Mouse (Mus musculus) liver, postnatal 0 days (tissue): Measurements from ENCODE around the gene Mad2l1bp. TPM values are rescaled to one million over a fixed set of nuclear protein-coding genes. Genes with fewer than 3 reads are reported as not detected.
A peak's percentile ranks its signal among the peaks of the same experiment; 100 is the strongest.

Source experiments
- ATAC-seq: fragments of 200-750 bp; cut with Nextera tagmentation; 2 replicates; pipeline ENCODE4 v1.8.0; 2017; ENCODE audit warnings: mild to moderate bottlenecking, moderate library complexity
- DNase-seq: peaks from one replicate; pipeline ENCODE4 v3.0.0-alpha.2; 2016
- H3K27ac ChIP-seq: fragments of 300-500 bp; sonication (generic); 2 replicates; pipeline ENCODE4 v1.5.1; 2014; ENCODE audit warnings: antibody characterized with exemption, moderate library complexity, mild to moderate bottlenecking, low read depth
- H3K27me3 ChIP-seq: fragments of 300-500 bp; sonication (generic); 2 replicates; pipeline ENCODE4 v1.6.1; 2014; ENCODE audit warnings: low read length, control low read depth, mixed read lengths; ENCODE audit not compliant: insufficient read depth
- H3K36me3 ChIP-seq: fragments of 300-500 bp; sonication (generic); replicated peaks from 2 replicates; pipeline ENCODE4 v1.6.1; 2014; ENCODE audit warnings: mild to moderate bottlenecking, control low read depth, low read length, moderate library complexity, mixed read lengths; ENCODE audit not compliant: insufficient read depth
- H3K4me1 ChIP-seq: fragments of 300-500 bp; sonication (generic); 2 replicates; pipeline ENCODE4 v1.6.1; 2014; ENCODE audit warnings: antibody characterized with exemption, mild to moderate bottlenecking, control low read depth; ENCODE audit not compliant: insufficient read depth
- H3K4me2 ChIP-seq: fragments of 300-500 bp; sonication (generic); 2 replicates; pipeline ENCODE4 v1.6.1; 2014; ENCODE audit warnings: low read depth, mild to moderate bottlenecking, low read length, moderate library complexity, mixed read lengths
- H3K4me3 ChIP-seq: fragments of 300-500 bp; sonication (generic); 2 replicates; pipeline ENCODE4 v1.5.1; 2014; ENCODE audit warnings: low read depth, low read length
- H3K9ac ChIP-seq: fragments of 300-500 bp; sonication (generic); replicated peaks from 2 replicates; pipeline ENCODE4 v1.6.1; 2014; ENCODE audit warnings: mild to moderate bottlenecking, moderate library complexity
- H3K9me3 ChIP-seq: fragments of 300-500 bp; sonication (generic); 2 replicates; pipeline ENCODE4 v1.6.1; 2016; ENCODE audit warnings: mild to moderate bottlenecking, control low read depth, low read length, mixed read lengths
- CTCF ChIP-seq: sonication (generic); IDR thresholded peaks from 2 replicates; pipeline ENCODE4 v1.5.1; 2016; ENCODE audit warnings: antibody characterized with exemption, low read depth
- EP300 ChIP-seq: IDR thresholded peaks from 2 replicates; pipeline ENCODE4 v1.6.1; 2016; ENCODE audit warnings: antibody characterized with exemption, low read depth, mild to moderate bottlenecking
- WGBS: fragments of 180-500 bp; shearing (Covaris S2); extraction: QIAGEN DNeasy Blood & Tissue Kit; methylation state at CpG from one replicate; pipeline ENCODE4 v1.1.7; 2014; ENCODE audit not compliant: insufficient replicate concordance; 5-methylcytosine and 5-hydroxymethylcytosine counted together
- polyA plus RNA-seq: library from polyadenylated mRNA; unstranded; fragments of >200 nt; fragmentation: Nextera tagmentation; extraction: Ambion mirVana; gene quantifications from 2 replicates; pipeline ENCODE4 v1.2.1, GENCODE M21; 2015

Gene Mad2l1bp
- polyA plus RNA-seq, 1 experiment from 2014 or later: 25.3 TPM

DNA sequence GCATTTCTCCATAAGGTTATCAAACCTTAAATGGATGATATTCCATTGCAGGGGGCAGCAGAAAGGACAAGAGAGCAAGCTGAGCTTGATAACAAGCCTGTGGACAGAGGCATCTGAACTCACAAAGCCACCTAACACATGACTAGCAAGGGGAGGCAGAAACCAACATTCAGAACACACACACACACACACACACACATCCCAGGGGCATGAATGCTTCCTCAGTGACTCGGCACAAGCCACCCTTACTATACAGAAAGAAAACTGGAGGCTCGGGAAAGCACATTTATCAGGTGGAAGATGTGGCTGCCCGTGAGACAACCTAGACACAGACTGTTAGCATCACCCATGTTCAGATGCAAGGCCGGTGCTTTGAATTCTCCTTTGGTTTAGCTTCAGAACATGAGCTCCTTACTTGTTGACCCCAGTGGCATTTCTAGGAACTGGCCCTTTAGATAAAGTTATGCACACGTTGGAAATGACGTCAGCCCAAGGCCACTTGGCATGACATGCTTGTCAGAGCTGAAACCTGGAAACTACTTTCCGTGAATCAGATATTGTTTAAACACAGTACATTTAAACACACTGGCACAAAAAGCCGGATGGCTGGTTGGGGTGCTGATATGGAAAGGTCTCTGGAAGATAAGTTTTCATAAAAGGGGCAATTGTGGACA is 14.7 kb downstream of the Mad2l1bp start:
- peak; percentile 39 for DNase-seq
- no peak overlapping the region; the same call in 1 of the 2 replicates for H3K4me2 ChIP-seq
- no peak overlapping the region; the same call in 1 of the 2 replicates for H3K9ac ChIP-seq
- H3K9me3 ChIP-seq: no peaks in the 10 kb centered on the region
- H3K4me1 ChIP-seq: peaks cover 17% of the 10 kb centered on the region
- TF ChIP-seq EP300 (peak; percentile 70; the same call in 1 of the 2 replicates), CTCF (no peak)
- H3K27me3 ChIP-seq: no peaks in the 10 kb centered on the region
- WGBS: 37% methylated on average over 8 of the region's 8 CpGs
- no peaks in the 10 kb centered on the region for H3K36me3 ChIP-seq
- peak; percentile 76 for ATAC-seq
- H3K4me3 ChIP-seq: no peak overlapping the region
- H3K27ac ChIP-seq: peak overlapping the region; percentile 39; the same call in 1 of the 2 replicates

- peaks cover 7% of the 10 kb centered on the region; the same call in 1 of the 2 replicates for H3K4me1 ChIP-seq
- H3K36me3 ChIP-seq: peaks cover 17% of the 10 kb centered on the region
- H3K4me3 ChIP-seq: no peak overlapping the region
- no peaks in the 10 kb centered on the region for H3K9me3 ChIP-seq
- no peak for TF ChIP-seq EP300
- no peak for TF ChIP-seq CTCF
- WGBS: 46% methylated on average over 8 of the region's 8 CpGs
- ATAC-seq (peak; percentile 38; the same call in 1 of the 2 replicates), DNase-seq (no peak)
- no peak overlapping the region for H3K27ac ChIP-seq
- H3K27me3 ChIP-seq: no peaks in the 10 kb centered on the region
- H3K9ac ChIP-seq: no peak overlapping the region
- H3K4me2 ChIP-seq: no peak overlapping the region
Observed at GRCm38 (mm10) chr17:46132862-46133261, 20.5 kb downstream of the Mad2l1bp start.

DNA sequence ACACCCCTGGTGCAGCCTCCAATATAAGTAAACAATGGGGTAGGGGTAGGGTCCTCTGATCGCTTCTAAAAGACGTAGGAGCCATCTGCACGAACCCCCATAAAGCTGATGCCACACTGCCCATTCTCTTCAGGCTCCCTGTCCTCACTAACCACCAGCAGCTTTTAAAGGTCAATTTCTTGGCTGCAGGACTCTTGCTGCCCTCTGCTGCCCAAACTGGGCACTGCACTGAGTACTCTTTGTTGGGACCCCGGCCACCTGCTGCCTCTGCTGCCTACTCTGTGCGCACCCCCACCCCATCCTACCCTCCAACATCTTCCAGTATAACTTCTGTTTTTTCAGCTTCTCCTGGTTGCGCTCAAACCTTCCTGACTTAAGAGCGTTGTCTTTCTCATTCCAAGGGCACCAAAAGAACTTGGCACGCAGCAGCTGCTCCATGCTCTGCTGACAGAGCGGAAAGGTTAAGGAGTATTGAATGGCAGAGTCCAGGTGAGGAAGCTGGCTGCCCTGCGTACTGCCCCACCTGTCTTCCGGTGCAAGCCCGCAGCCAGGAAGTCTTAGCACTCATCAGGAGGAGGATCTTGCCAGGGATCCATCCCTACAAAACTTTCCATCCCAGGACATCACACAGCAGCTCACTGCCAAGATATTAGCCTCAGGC is 21.2 kb downstream of the Mad2l1bp start:
- peaks cover 24% of the 10 kb centered on the region for H3K36me3 ChIP-seq
- no peak overlapping the region for H3K4me3 ChIP-seq
- H3K4me2 ChIP-seq: no peak overlapping the region
- H3K9me3 ChIP-seq: no peaks in the 10 kb centered on the region
- DNase-seq (peak; percentile 81), ATAC-seq (peak; percentile 33; the same call in 1 of the 2 replicates)
- H3K9ac ChIP-seq: no peak overlapping the region
- H3K27me3 ChIP-seq: no peaks in the 10 kb centered on the region
- WGBS: 19% methylated on average over 12 of the region's 12 CpGs
- H3K4me1 ChIP-seq: peaks cover 7% of the 10 kb centered on the region; the same call in 1 of the 2 replicates
- no peak overlapping the region for H3K27ac ChIP-seq
- TF ChIP-seq EP300: no peak
- peak; percentile 94 for TF ChIP-seq CTCF

- peaks cover 45% of the 10 kb centered on the region for H3K36me3 ChIP-seq
- no peak for TF ChIP-seq CTCF
- no peak for TF ChIP-seq EP300
- H3K9me3 ChIP-seq: no peaks in the 10 kb centered on the region
- H3K4me1 ChIP-seq: peaks cover 7% of the 10 kb centered on the region; the same call in 1 of the 2 replicates
- no peak overlapping the region for H3K9ac ChIP-seq
- WGBS: 73% methylated on average over 13 of the region's 13 CpGs
- no peak overlapping the region for H3K27ac ChIP-seq
- H3K27me3 ChIP-seq: no peaks in the 10 kb centered on the region
- DNase-seq (no peak), ATAC-seq (no peak)
- H3K4me3 ChIP-seq: no peak overlapping the region
- H3K4me2 ChIP-seq: no peak overlapping the region
Observed at GRCm38 (mm10) chr17:46129741-46130498, 23.4 kb downstream of the Mad2l1bp start.

GRCm38 (mm10) chr17:46127814-46128493 is 25.4 kb downstream of the Mad2l1bp start:
- WGBS: 82% methylated on average over 6 of the region's 6 CpGs
- H3K36me3 ChIP-seq: peaks cover 63% of the 10 kb centered on the region
- H3K27ac ChIP-seq: no peak overlapping the region
- no peak overlapping the region for H3K4me2 ChIP-seq
- peaks cover 7% of the 10 kb centered on the region; the same call in 1 of the 2 replicates for H3K4me1 ChIP-seq
- H3K4me3 ChIP-seq: no peak overlapping the region
- no peak overlapping the region for H3K9ac ChIP-seq
- ATAC-seq: no peak
- H3K27me3 ChIP-seq: no peaks in the 10 kb centered on the region
- TF ChIP-seq EP300 (no peak), CTCF (no peak)
- H3K9me3 ChIP-seq: no peaks in the 10 kb centered on the region
- no peak for DNase-seq
